In the genomic region with DNA sequence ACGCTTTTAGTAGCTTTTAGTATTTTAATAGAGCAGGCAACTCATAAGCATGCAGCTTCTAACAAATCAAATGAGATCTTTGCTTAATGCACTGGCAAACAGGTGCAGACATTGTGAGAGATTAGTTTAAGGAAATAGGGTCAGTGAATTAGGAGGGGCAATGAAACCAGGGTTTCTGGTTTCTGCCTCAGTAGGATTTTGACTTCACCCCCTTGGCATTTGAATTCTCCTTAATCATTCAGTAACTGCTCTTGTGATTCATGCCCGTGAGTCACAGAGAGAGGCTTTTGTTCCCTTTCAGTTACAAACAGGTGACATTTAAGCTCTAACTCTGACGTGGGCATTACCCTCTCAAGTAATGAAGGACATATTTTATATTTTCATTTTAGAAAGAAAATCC, we compare ENCODE assay signal across 26 mouse cellular contexts. TPM values are rescaled to one million over a fixed set of nuclear protein-coding genes. Genes with fewer than 3 reads are reported as not detected.
DNase-seq lines count a peak whose midpoint lies in the region; ATAC-seq and TF ChIP-seq lines count a peak whose summit lies in the region.
"Had no signal": no experiment of that assay in that cellular context is flagged by ENCODE, and none has a peak within 500 bp of the region (broad histone marks: within the 10 kb centered on the region; RNA-seq: fewer than 3 reads in every experiment).

No protein-coding gene starts in this region.

- H3K27me3 ChIP-seq in kidney, postnatal 0 days (ENCODE audit: insufficient read depth, low read length), result no peaks in the 10 kb centered on the region
- no peaks in the 10 kb centered on the region for H3K27me3 ChIP-seq in kidney, adult 2 months (replicated peaks; ENCODE audit: control insufficient read depth, insufficient read depth, low read length)
- H3K27me3 ChIP-seq in ES-Bruce4 (ENCODE audit: control insufficient read depth, insufficient read depth, low read length, poor library complexity, severe bottlenecking), result no peaks in the 10 kb centered on the region
- no peaks in the 10 kb centered on the region for H3K27me3 ChIP-seq in Patski
- peaks cover 21% of the 10 kb centered on the region for H3K27me3 ChIP-seq in liver, embryonic 12.5 days (replicated peaks)
- H3K27me3 ChIP-seq: lung, embryonic 15.5 days had no signal

- no peaks in the 10 kb centered on the region for H3K4me1 ChIP-seq in kidney, postnatal 0 days (replicated peaks; ENCODE audit: insufficient read depth, low read length)
- H3K4me1 ChIP-seq in kidney, adult 2 months (ENCODE audit: control insufficient read depth, insufficient read depth, low read length), result no peaks in the 10 kb centered on the region
- H3K4me1 ChIP-seq in ES-Bruce4 (ENCODE audit: control insufficient read depth, insufficient read depth, low read length), result peaks cover 3% of the 10 kb centered on the region
- no peaks in the 10 kb centered on the region for H3K4me1 ChIP-seq in liver, embryonic 12.5 days
- H3K4me1 ChIP-seq: hindbrain, embryonic 13.5 days; kidney, embryonic 15.5 days; limb, embryonic 13.5 days; lung, embryonic 15.5 days; midbrain, embryonic 10.5 days; neural tube, embryonic 12.5 days had no signal

- in situ Hi-C loops in Patski (cut with MboI; ENCODE audit: low pct_unique_long_range_greater_than_20kb), result no loop called here

- ATAC-seq in kidney, postnatal 0 days (replicated peaks; ENCODE audit: low FRiP score, low read depth), result no peak
- no peak for ATAC-seq in Patski
- no peak for ATAC-seq in liver, embryonic 12.5 days
- ATAC-seq: inflammation-experienced regulatory T-cells, adult 6 months had no signal

- TF ChIP-seq EP300 in ES-Bruce4 (IDR thresholded peaks at IDR 0.05; ENCODE audit: insufficient read depth, low read depth, low read length), result no peak

- CTCF ChIA-PET in Patski (lab: Charles Lee), result no interaction called here

- TF ChIP-seq POLR2A in kidney, adult 2 months (IDR thresholded peaks at IDR 0.05; ENCODE audit: low read depth, low read length), result no peak
- no peak for TF ChIP-seq POLR2A in ES-Bruce4 (IDR thresholded peaks at IDR 0.05; ENCODE audit: insufficient read depth, low read length)

- TF ChIP-seq CTCF in kidney, postnatal 0 days (IDR thresholded peaks at IDR 0.05; ENCODE audit: low read depth), result no peak
- TF ChIP-seq CTCF in kidney, adult 2 months (conservative IDR thresholded peaks at IDR 0.05; ENCODE audit: insufficient read depth, insufficient read length, low read depth, low read length), result no peak
- TF ChIP-seq CTCF in ES-Bruce4 (IDR thresholded peaks at IDR 0.05; ENCODE audit: low read depth, low read length) (no peak), Patski (IDR thresholded peaks at IDR 0.05) (no peak)

- no peak overlapping the region for H3K4me2 ChIP-seq in kidney, postnatal 0 days (ENCODE audit: low read length)
- no peak overlapping the region for H3K4me2 ChIP-seq in liver, embryonic 12.5 days
- H3K4me2 ChIP-seq: heart, embryonic 11.5 days; hindbrain, embryonic 13.5 days; kidney, embryonic 15.5 days; limb, embryonic 13.5 days; lung, embryonic 15.5 days; neural tube, embryonic 12.5 days had no signal

- H3K9ac ChIP-seq in kidney, postnatal 0 days (ENCODE audit: low read depth, low read length), result no peak overlapping the region
- H3K9ac ChIP-seq in ES-Bruce4 (ENCODE audit: low read depth, poor library complexity, severe bottlenecking), result peak overlapping the region; percentile 50; the same call in 1 of the 2 replicates
- H3K9ac ChIP-seq in liver, embryonic 12.5 days, result no peak overlapping the region
- H3K9ac ChIP-seq: hindbrain, embryonic 13.5 days; kidney, embryonic 15.5 days; limb, embryonic 13.5 days; liver, embryonic 14.5 days; lung, embryonic 15.5 days; neural tube, embryonic 12.5 days had no signal

- 25% methylated on average over 3 of the region's 3 CpGs for WGBS in kidney, postnatal 0 days
- 50% methylated on average over 3 of the region's 3 CpGs for WGBS in kidney, adult 2 months
- WGBS in liver, embryonic 12.5 days (ENCODE audit: insufficient replicate concordance), result 48% methylated on average over 3 of the region's 3 CpGs

- peak; percentile 12 for DNase-seq in kidney, postnatal 0 days (ENCODE audit: low spot score)
- DNase-seq in kidney, adult 2 months, result no peak
- DNase-seq in Patski (ENCODE audit: low read depth, low spot score), result peak; percentile 19
- no peak for DNase-seq in kidney, postnatal 36 days
- DNase-seq in yolk sac, embryonic 10.5 days (ENCODE audit: low spot score), result no peak
- DNase-seq: adrenal gland, postnatal 25 days; cerebellum, adult 11-12 months; cerebellum, postnatal 25 days; embryo, embryonic 11 days; heart, postnatal 10 days; right cerebral cortex, adult 18-20 months; thymus, adult 18-20 months had no signal

- no peak overlapping the region for H3K27ac ChIP-seq in kidney, postnatal 0 days
- H3K27ac ChIP-seq in kidney, adult 2 months (ENCODE audit: insufficient read depth, low read depth, low read length), result no peak overlapping the region
- peak overlapping the region; percentile 88 for H3K27ac ChIP-seq in ES-Bruce4 (ENCODE audit: insufficient read depth, low read length)
- no peak overlapping the region for H3K27ac ChIP-seq in liver, embryonic 12.5 days
- H3K27ac ChIP-seq: forebrain, embryonic 10.5 days; hindbrain, embryonic 13.5 days; kidney, embryonic 15.5 days; limb, embryonic 13.5 days; liver, embryonic 14.5 days; lung, embryonic 15.5 days; macrophage; midbrain, embryonic 10.5 days; neural tube, embryonic 12.5 days had no signal

- no peaks in the 10 kb centered on the region for H3K36me3 ChIP-seq in kidney, postnatal 0 days (ENCODE audit: insufficient read depth, low read length)
- H3K36me3 ChIP-seq in kidney, adult 2 months (ENCODE audit: control insufficient read depth, insufficient read depth, low read length), result no peaks in the 10 kb centered on the region
- no peaks in the 10 kb centered on the region for H3K36me3 ChIP-seq in ES-Bruce4 (ENCODE audit: control insufficient read depth, insufficient read depth, low read length, poor library complexity, severe bottlenecking)
- H3K36me3 ChIP-seq in liver, embryonic 12.5 days, result no peaks in the 10 kb centered on the region
- H3K36me3 ChIP-seq: forebrain, embryonic 10.5 days; hindbrain, embryonic 13.5 days; kidney, embryonic 15.5 days; limb, embryonic 13.5 days; lung, embryonic 15.5 days; midbrain, embryonic 10.5 days; neural tube, embryonic 12.5 days had no signal

- H3K9me3 ChIP-seq in kidney, postnatal 0 days (replicated peaks; ENCODE audit: low read length), result no peaks in the 10 kb centered on the region
- no peaks in the 10 kb centered on the region for H3K9me3 ChIP-seq in ES-Bruce4 (replicated peaks; ENCODE audit: control insufficient read depth, insufficient read depth, low read length, poor library complexity, severe bottlenecking)
- no peaks in the 10 kb centered on the region for H3K9me3 ChIP-seq in liver, embryonic 12.5 days (replicated peaks)
- H3K9me3 ChIP-seq: forebrain, embryonic 10.5 days; hindbrain, embryonic 13.5 days; kidney, embryonic 15.5 days; limb, embryonic 13.5 days; lung, embryonic 15.5 days; midbrain, embryonic 10.5 days; neural tube, embryonic 12.5 days had no signal

- POLR2A ChIA-PET in Patski (lab: Charles Lee), result no interaction called here

- no peak overlapping the region for H3K4me3 ChIP-seq in kidney, postnatal 0 days (replicated peaks; ENCODE audit: low read depth, low read length)
- H3K4me3 ChIP-seq in kidney, adult 2 months (ENCODE audit: insufficient read depth, low read depth, low read length), result no peak overlapping the region
- no peak overlapping the region for H3K4me3 ChIP-seq in ES-Bruce4 (ENCODE audit: low read depth, low read length)
- no peak overlapping the region for H3K4me3 ChIP-seq in liver, embryonic 12.5 days
- H3K4me3 ChIP-seq: forebrain, embryonic 10.5 days; hindbrain, embryonic 13.5 days; kidney, embryonic 15.5 days; limb, embryonic 13.5 days; lung, embryonic 15.5 days; midbrain, embryonic 10.5 days; neural tube, embryonic 12.5 days had no signal

RNA-seq across cellular contexts. Expression of a gene that starts 6.1 kb away (rescaled TPM):
- 1.5 and 1.7 TPM in 2 replicates for polyA plus RNA-seq in kidney, postnatal 0 days (2015; fragmentation: Nextera tagmentation; extraction: Ambion mirVana)
- 1.1 and 1.6 TPM in 2 replicates for polyA plus RNA-seq in kidney, adult 2 months (2012; rRNA removed)
- polyA plus RNA-seq in ES-Bruce4 (2011; ENCODE audit: insufficient read depth, insufficient read length, low read depth, missing spikeins), result 62.0 and 64.3 TPM in 2 replicates
- polyA plus RNA-seq in Patski (2021), result 6.5 TPM
- polyA plus RNA-seq in liver, embryonic 12.5 days (2016; fragmentation: Nextera tagmentation; extraction: Ambion mirVana), result 0.16 and 0.23 TPM in 2 replicates

RNA-seq across cellular contexts. Expression of a gene that starts 11.9 kb away (rescaled TPM):
- 9.1 and 12.6 TPM in 2 replicates for polyA plus RNA-seq in kidney, postnatal 0 days (2015; fragmentation: Nextera tagmentation; extraction: Ambion mirVana)
- 1.9 and 2.5 TPM in 2 replicates for polyA plus RNA-seq in kidney, adult 2 months (2012; rRNA removed)
- polyA plus RNA-seq in ES-Bruce4 (2011; ENCODE audit: insufficient read depth, insufficient read length, low read depth, missing spikeins) (5.9 and 10.5 TPM in 2 replicates), Patski (2021) (4.8 TPM)
- 3.7 and 4.8 TPM in 2 replicates for polyA plus RNA-seq in liver, embryonic 12.5 days (2016; fragmentation: Nextera tagmentation; extraction: Ambion mirVana)
- polyA plus RNA-seq: small intestine, adult 2 months had no signal

RNA-seq across cellular contexts. Expression of a gene that starts 39.2 kb away (rescaled TPM):
- polyA plus RNA-seq in kidney, postnatal 0 days (2015; fragmentation: Nextera tagmentation; extraction: Ambion mirVana), result 6.9 and 7.2 TPM in 2 replicates
- polyA plus RNA-seq in kidney, adult 2 months (2012; rRNA removed), result 4.4 and 5.0 TPM in 2 replicates
- polyA plus RNA-seq in ES-Bruce4 (2011; ENCODE audit: insufficient read depth, insufficient read length, low read depth, missing spikeins) (47.6 and 49.5 TPM in 2 replicates), Patski (2021) (20.2 TPM)
- polyA plus RNA-seq in liver, embryonic 12.5 days (2016; fragmentation: Nextera tagmentation; extraction: Ambion mirVana), result 3.6 and 3.7 TPM in 2 replicates

Comparison
In these comparisons a context has a peak if more than half of its experiments do, and no peak if none do; other contexts are left out.
1. DNase-seq: peak in kidney, postnatal 0 days (single experiment) and Patski (single experiment); none in kidney, adult 2 months (single experiment), kidney, postnatal 36 days (0 of 2) and yolk sac, embryonic 10.5 days (single experiment).